Mouse (Mus musculus): ENCODE measurements around the gene Cpvl.

GRCm38 (mm10) chr6:53881623-53882022, 96.8 kb downstream of the Cpvl start:
- TF ChIP-seq CTCF (IDR thresholded peaks at IDR 0.05; ENCODE audit: low read depth) = no peak
- no peak for TF ChIP-seq EP300 (IDR thresholded peaks at IDR 0.05; ENCODE audit: low read depth)
